Mouse (Mus musculus) stomach, embryonic 15.5 days (tissue): ENCODE results near the gene Anks6. TPM values are rescaled to one million over a fixed set of nuclear protein-coding genes. Genes with fewer than 3 reads are reported as not detected.

Source experiments
- ATAC-seq: fragments of 200-750 bp; cut with Nextera tagmentation; 2 replicates; pipeline ENCODE4 v1.8.0; 2017; ENCODE audit warnings: low read depth, moderate number of reproducible peaks, moderate TSS enrichment; ENCODE audit not compliant: insufficient read depth, low FRiP score
- H3K27ac ChIP-seq: fragments of 300-500 bp; sonication (generic); 2 replicates; pipeline ENCODE4 v1.5.1; 2015; ENCODE audit warnings: mild to moderate bottlenecking, inconsistent platforms
- H3K27me3 ChIP-seq: fragments of 300-500 bp; sonication (generic); replicated peaks from 2 replicates; pipeline ENCODE4 v1.6.1; 2015; ENCODE audit warnings: inconsistent platforms
- H3K36me3 ChIP-seq: fragments of 300-500 bp; sonication (generic); 2 replicates; pipeline ENCODE4 v1.6.1; 2015; ENCODE audit warnings: inconsistent platforms
- H3K4me1 ChIP-seq: fragments of 300-500 bp; sonication (generic); 2 replicates; pipeline ENCODE4 v1.6.1; 2015; ENCODE audit warnings: inconsistent platforms
- H3K4me2 ChIP-seq: fragments of 300-500 bp; sonication (generic); 2 replicates; pipeline ENCODE4 v1.6.1; 2015; ENCODE audit warnings: mild to moderate bottlenecking, inconsistent platforms
- H3K4me3 ChIP-seq: fragments of 300-500 bp; sonication (generic); replicated peaks from 2 replicates; pipeline ENCODE4 v1.5.1; 2015; ENCODE audit warnings: inconsistent platforms
- H3K9ac ChIP-seq: fragments of 300-500 bp; sonication (generic); 2 replicates; pipeline ENCODE4 v1.6.1; 2015; ENCODE audit warnings: inconsistent platforms
- H3K9me3 ChIP-seq: fragments of 300-500 bp; sonication (generic); 2 replicates; pipeline ENCODE4 v1.6.1; 2016; ENCODE audit warnings: inconsistent platforms
- WGBS: fragments of 180-500 bp; shearing (Covaris S2); methylation state at CpG from one replicate; pipeline ENCODE4 v1.1.7; 2015; 5-methylcytosine and 5-hydroxymethylcytosine counted together
- polyA plus RNA-seq: library from polyadenylated mRNA; unstranded; fragments of >200 nt; fragmentation: Nextera tagmentation; extraction: Ambion mirVana; gene quantifications from 2 replicates; pipeline ENCODE4 v1.2.1, GENCODE M21; 2015

Anks6 gene
- 4.5 and 5.0 TPM in 2 replicates for polyA plus RNA-seq

GRCm38 (mm10) chr4:47056791-47057509, at the start of gene Anks6:
Anks6 (minus strand) TSS chr4:47057427.
- no peaks in the 10 kb centered on the region for H3K9me3 ChIP-seq
- H3K4me1 ChIP-seq, result no peaks in the 10 kb centered on the region
- peak within 1 kb of the TSS; percentile 61 for H3K4me2 ChIP-seq
- under 1% methylated on average over 77 of the region's 86 CpGs for WGBS
- peak within 1 kb of the TSS; percentile 60 for H3K9ac ChIP-seq
- no peaks in the 10 kb centered on the region for H3K36me3 ChIP-seq
- peak within 1 kb of the TSS; percentile 73 for H3K27ac ChIP-seq
- peak within 1 kb of the TSS; percentile 73 for H3K4me3 ChIP-seq
- no peaks in the 10 kb centered on the region for H3K27me3 ChIP-seq
- peak; percentile 87 for ATAC-seq

DNA sequence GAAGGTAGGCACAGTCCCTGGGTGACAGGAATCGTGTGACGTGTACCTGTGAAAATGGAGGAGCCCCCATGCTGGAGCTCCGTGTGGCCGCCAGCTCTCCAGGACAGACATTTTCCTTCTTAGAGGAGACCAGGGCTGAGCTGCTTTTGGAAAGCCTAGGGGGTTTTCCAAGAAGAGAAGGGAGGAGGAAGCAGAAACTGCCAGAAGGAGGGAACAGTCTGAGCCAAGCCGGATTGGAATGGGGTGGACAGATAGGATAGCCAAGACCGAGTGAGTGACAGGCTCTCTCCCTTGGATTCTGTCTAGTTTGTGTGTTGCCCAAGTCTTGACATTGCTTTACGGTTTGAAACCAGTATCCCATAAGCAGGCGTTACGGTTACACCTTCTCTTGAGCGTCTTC, 46.3 kb upstream of the Anks6 start:
- ATAC-seq, result no peak
- 95% methylated on average over 10 of the region's 10 CpGs for WGBS

DNA sequence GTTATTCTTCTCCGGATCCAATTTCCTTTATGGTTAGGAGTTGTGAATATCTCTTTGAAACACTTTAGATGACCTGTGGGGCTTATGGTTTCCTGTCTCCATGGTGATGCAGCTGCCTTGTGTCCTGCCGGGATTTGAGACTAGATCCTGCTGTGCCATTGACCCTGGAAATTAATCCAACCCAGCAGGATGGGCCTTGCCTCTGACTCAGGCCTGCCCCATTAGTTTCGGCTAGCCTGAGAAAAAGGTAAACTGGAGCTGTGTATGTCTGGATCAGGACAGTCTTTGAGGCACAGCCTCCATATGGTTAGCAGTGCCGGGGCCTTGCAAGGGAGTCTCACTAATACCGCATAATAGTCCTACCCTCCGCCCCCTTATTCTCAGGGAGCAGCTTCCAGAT, 36.4 kb upstream of the Anks6 start:
- peaks cover 5% of the 10 kb centered on the region; the same call in 1 of the 2 replicates for H3K27me3 ChIP-seq
- H3K9me3 ChIP-seq, result no peaks in the 10 kb centered on the region
- H3K4me2 ChIP-seq, result no peak overlapping the region
- no peaks in the 10 kb centered on the region for H3K36me3 ChIP-seq
- no peak overlapping the region for H3K27ac ChIP-seq
- no peak for ATAC-seq
- no peak overlapping the region for H3K9ac ChIP-seq
- 66% methylated on average over 6 of the region's 6 CpGs for WGBS
- H3K4me3 ChIP-seq, result no peak overlapping the region
- 0 out of 2 replicates have a peak, but pooled peaks cover 8% of the 10 kb centered on the region for H3K4me1 ChIP-seq

More for the DNA sequence above, 46.3 kb upstream of the Anks6 start:
- no peaks in the 10 kb centered on the region for H3K4me1 ChIP-seq
- no peak overlapping the region for H3K4me2 ChIP-seq
- H3K9me3 ChIP-seq, result no peaks in the 10 kb centered on the region
- H3K36me3 ChIP-seq, result no peaks in the 10 kb centered on the region
- H3K27ac ChIP-seq, result no peak overlapping the region
- no peak overlapping the region for H3K4me3 ChIP-seq
- H3K9ac ChIP-seq, result no peak overlapping the region
- no peaks in the 10 kb centered on the region for H3K27me3 ChIP-seq

- H3K27ac ChIP-seq, result no peak overlapping the region
- peak overlapping the region; percentile 70; the same call in 1 of the 2 replicates for H3K4me3 ChIP-seq
- no peak for ATAC-seq
- no peaks in the 10 kb centered on the region for H3K9me3 ChIP-seq
- peak overlapping the region; percentile 99; the same call in 1 of the 2 replicates for H3K4me2 ChIP-seq
- peaks cover 5% of the 10 kb centered on the region; the same call in 1 of the 2 replicates for H3K27me3 ChIP-seq
- 0 out of 2 replicates have a peak, but pooled peaks cover 8% of the 10 kb centered on the region for H3K4me1 ChIP-seq
- H3K9ac ChIP-seq, result no peak overlapping the region
- no peaks in the 10 kb centered on the region for H3K36me3 ChIP-seq
- 55% methylated on average over 9 of the region's 9 CpGs for WGBS
Measured at GRCm38 (mm10) chr4:47093161-47093560, 35.9 kb upstream of the Anks6 start.

DNA sequence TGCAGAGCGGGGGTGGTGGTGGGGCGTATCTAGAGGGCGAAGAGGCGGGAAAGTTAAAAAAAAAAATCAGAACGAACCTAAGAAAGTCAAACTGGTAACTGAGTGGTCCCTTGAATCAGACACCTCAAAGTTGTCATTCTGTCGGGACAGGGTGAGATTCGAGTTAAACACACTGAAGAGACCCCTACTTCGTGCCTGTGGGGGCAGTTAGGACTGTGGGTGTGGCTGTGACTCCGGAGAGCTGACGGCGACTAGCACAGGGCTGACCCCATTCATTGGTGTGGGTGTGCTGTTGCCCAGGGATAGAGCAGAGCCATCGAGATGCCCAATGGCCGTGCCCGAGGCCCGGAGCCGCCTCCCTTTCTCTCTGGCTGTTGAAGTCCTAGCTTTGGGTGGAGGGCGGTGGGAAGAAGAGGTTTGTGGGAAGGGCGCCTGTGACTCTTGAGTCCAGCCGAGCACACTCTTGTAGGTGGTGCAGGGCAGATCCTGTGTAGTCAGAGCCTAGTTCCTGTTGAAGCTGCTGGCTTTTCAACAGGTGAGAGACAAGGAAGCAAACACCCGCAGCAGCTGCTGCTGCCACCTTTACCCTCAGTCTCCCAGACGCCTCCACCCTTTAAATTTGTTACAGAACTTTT, 35.3 kb upstream of the Anks6 start:
- Histone ChIP-seq H3K36me3 (no peaks in the 10 kb centered on the region), H3K27ac (0 out of 2 replicates have a peak overlapping the region, but pooled peaks have one; percentile 4), H3K4me3 (peak overlapping the region; percentile 70), H3K4me2 (peak overlapping the region; percentile 99), H3K9ac (peak overlapping the region; percentile 54), H3K4me1 (0 out of 2 replicates have a peak, but pooled peaks cover 8% of the 10 kb centered on the region), H3K9me3 (no peaks in the 10 kb centered on the region), H3K27me3 (peaks cover 5% of the 10 kb centered on the region; the same call in 1 of the 2 replicates)
- WGBS, result 3% methylated on average over 21 of the region's 21 CpGs
- peak; percentile 40; the same call in 1 of the 2 replicates for ATAC-seq

- H3K4me1 ChIP-seq, result 0 out of 2 replicates have a peak, but pooled peaks cover 8% of the 10 kb centered on the region
- peak within 1 kb of the TSS; percentile 70 for H3K4me3 ChIP-seq
- H3K36me3 ChIP-seq, result no peaks in the 10 kb centered on the region
- 0 out of 2 replicates have a peak within 1 kb of the TSS, but pooled peaks have one; percentile 4 for H3K27ac ChIP-seq
- H3K4me2 ChIP-seq, result peak within 1 kb of the TSS; percentile 99
- WGBS, result 2% methylated on average over 59 of the region's 74 CpGs
- ATAC-seq, result peak; percentile 70
- H3K27me3 ChIP-seq, result peaks cover 5% of the 10 kb centered on the region; the same call in 1 of the 2 replicates
- H3K9ac ChIP-seq, result peak within 1 kb of the TSS; percentile 54
- H3K9me3 ChIP-seq, result no peaks in the 10 kb centered on the region
Measured at GRCm38 (mm10) chr4:47091493-47092386, 34.5 kb upstream of the Anks6 start, which contains the start of gene Galnt12. Galnt12 (plus strand) TSS chr4:47091909.

GRCm38 (mm10) chr4:47088671-47089070, 31.4 kb upstream of the Anks6 start:
- 88% methylated on average over 7 of the region's 7 CpGs for WGBS

DNA sequence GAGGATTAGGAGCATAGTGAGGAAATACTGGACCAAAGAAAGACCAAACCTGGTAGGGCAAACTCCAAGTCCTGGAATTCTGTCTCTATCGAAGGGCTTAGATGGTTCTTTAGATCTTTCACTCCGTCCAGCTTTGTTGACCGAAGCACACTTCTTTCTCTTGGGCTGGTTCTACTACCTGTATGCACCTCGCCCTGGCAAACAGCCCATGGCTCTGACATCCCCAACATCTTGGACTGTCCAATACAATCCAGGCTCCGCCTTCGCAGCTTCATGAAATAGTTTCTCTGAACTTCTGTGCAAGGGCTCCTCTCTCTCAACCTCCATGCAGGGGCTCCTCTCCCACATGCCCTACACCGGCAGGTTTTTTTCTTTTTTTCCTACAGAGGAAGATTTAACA, 26.6 kb upstream of the Anks6 start:
- Histone ChIP-seq H3K4me2 (no peak overlapping the region), H3K27me3 (no peaks in the 10 kb centered on the region), H3K27ac (no peak overlapping the region), H3K9me3 (no peaks in the 10 kb centered on the region), H3K9ac (no peak overlapping the region), H3K4me3 (no peak overlapping the region), H3K4me1 (no peaks in the 10 kb centered on the region), H3K36me3 (no peaks in the 10 kb centered on the region)
- ATAC-seq, result 0 out of 2 replicates have a peak, but pooled peaks have one; percentile 14
- WGBS, result 82% methylated on average over 7 of the region's 7 CpGs

More at GRCm38 (mm10) chr4:47088671-47089070, 31.4 kb upstream of the Anks6 start:
- ATAC-seq, result no peak
- Histone ChIP-seq H3K9ac (no peak overlapping the region), H3K4me3 (no peak overlapping the region), H3K27me3 (peaks cover 5% of the 10 kb centered on the region; the same call in 1 of the 2 replicates), H3K36me3 (no peaks in the 10 kb centered on the region), H3K9me3 (no peaks in the 10 kb centered on the region), H3K4me2 (no peak overlapping the region), H3K4me1 (0 out of 2 replicates have a peak, but pooled peaks cover 8% of the 10 kb centered on the region), H3K27ac (no peak overlapping the region)

GRCm38 (mm10) chr4:47080647-47081010, 23.4 kb upstream of the Anks6 start:
- Histone ChIP-seq H3K9me3 (no peaks in the 10 kb centered on the region), H3K4me1 (no peaks in the 10 kb centered on the region), H3K27ac (no peak overlapping the region), H3K36me3 (no peaks in the 10 kb centered on the region), H3K4me2 (no peak overlapping the region), H3K4me3 (no peak overlapping the region), H3K27me3 (no peaks in the 10 kb centered on the region), H3K9ac (no peak overlapping the region)
- ATAC-seq, result no peak
- 96% methylated on average over 4 of the region's 4 CpGs for WGBS

DNA sequence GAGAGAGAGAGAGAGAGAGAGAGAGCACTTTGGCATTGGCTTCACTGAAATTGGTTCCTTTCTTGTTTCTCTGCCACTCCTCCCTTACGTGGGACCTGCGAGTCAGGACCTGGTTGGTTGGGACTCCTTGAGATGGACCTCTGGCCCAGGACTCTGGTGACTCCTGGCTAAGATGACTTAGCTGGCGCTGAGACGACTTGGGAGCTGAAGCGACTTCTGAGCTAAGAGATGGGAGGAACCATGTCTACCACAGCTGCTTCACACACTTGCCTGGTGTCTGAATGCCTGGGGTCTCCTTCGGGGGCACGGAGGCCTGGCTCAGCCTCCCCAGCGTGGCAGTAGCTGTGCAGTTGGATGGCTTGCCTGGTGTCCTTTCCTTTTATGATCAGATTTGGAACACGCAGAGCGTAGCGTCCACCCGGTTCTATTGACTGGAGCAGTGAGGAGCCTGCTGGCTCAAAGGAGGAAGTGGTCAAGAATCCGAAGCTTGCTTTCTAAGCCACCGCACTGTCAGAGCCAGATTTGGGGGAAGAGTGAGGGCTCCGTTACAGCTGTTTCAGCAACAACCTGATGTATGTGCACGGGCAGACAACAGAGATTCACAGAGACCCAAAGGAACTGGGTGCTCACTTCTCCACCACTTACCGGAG, 22.9 kb upstream of the Anks6 start:
- Histone ChIP-seq H3K9ac (no peak overlapping the region), H3K36me3 (no peaks in the 10 kb centered on the region), H3K4me2 (no peak overlapping the region), H3K4me3 (no peak overlapping the region), H3K27ac (no peak overlapping the region), H3K27me3 (no peaks in the 10 kb centered on the region), H3K9me3 (no peaks in the 10 kb centered on the region), H3K4me1 (no peaks in the 10 kb centered on the region)
- no peak for ATAC-seq
- WGBS, result 83% methylated on average over 17 of the region's 17 CpGs

DNA sequence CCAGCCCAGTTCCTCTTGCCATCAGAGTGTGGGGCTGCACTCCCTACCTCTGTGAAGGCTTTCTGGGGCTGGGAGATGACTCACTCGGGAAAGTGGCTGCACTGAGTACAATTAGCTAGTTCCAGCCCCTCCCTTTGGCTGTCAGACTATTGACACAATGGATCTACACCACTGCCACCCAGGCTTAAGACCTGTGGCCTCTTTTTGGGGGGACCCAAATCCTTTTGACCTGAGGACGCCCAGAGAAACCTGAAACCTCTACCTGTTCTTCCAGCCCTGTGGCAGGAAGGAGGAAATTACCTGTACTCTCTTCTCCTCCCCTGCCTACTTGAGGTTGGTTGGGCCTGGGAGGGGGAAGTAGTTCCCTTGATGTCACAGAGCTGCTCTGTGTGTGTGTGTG, 17.8 kb upstream of the Anks6 start:
- no peaks in the 10 kb centered on the region for H3K36me3 ChIP-seq
- H3K27me3 ChIP-seq, result no peaks in the 10 kb centered on the region
- peak overlapping the region; percentile 57; the same call in 1 of the 2 replicates for H3K27ac ChIP-seq
- 25% methylated on average over 2 of the region's 2 CpGs for WGBS
- no peaks in the 10 kb centered on the region for H3K9me3 ChIP-seq
- H3K4me1 ChIP-seq, result no peaks in the 10 kb centered on the region
- H3K4me3 ChIP-seq, result no peak overlapping the region
- H3K9ac ChIP-seq, result no peak overlapping the region
- peak; percentile 92 for ATAC-seq
- no peak overlapping the region for H3K4me2 ChIP-seq
